In the genomic region with DNA sequence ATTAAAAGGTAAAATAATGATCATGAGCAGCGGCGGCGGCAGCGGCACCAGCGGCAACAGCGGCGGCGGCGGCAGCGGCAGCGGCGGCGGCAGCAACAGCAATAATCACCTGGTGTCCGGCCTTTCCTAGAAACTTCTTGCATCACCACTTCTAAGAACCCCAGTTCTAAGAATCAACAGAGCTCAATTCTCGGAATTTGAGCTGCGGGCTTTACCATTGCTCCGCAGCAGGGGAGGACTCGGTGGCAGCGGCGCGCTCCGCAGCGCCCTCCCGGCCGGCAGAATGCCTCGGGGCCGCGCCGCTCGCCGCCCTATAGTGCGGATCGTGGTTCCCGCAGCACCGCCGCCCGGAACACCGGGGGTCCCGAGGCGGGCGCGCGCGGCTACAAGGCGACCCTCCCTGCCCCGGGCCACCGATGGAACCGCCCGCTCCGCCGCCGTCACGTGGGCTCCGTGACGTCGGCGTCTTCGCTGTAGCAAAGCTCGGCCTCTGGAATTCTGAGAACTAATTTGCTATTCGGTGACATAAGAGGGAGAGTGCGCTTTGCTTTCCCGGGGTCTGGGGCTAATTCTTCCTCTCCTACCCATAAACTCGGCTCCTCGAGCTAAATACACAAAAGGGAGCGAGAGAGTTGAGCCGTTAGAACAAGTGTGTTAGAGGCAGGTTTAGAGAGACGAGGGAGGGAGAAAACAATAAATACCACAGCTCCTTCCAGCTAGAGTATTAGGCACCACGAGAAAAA, we compare ENCODE assay signal across 8 mouse cellular contexts. TPM values are rescaled to one million over a fixed set of nuclear protein-coding genes. Genes with fewer than 3 reads are reported as not detected.
DNase-seq lines count a peak whose midpoint lies in the region; ATAC-seq lines count a peak whose summit lies in the region.

Gm37419 (plus strand) TSS at position 17 of the 743 bp plus-strand sequence.
Bcl6 (minus strand) TSS at position 387 of the 743 bp plus-strand sequence.

- peak; percentile 82 to 87 for DNase-seq in B cell, adult 2 months
- peak; percentile 93 for DNase-seq in kidney, postnatal 14 days
- DNase-seq in naive thymus-derived CD4-positive, alpha-beta T cell, adult 2 months (ENCODE audit: low read depth), result peak; percentile 95
- peak; percentile 90 for DNase-seq in splenic B cell, adult 2 months (ENCODE audit: low read depth, low spot score)

- H3K4me1 ChIP-seq in brown adipose tissue, adult 24 weeks (ENCODE audit: control insufficient read depth, insufficient read depth, insufficient read length, low read length), result peaks cover 5% of the 10 kb centered on the region; the same call in 1 of the 2 replicates
- H3K4me1 ChIP-seq in heart, embryonic 15.5 days (replicated peaks), result peaks cover 37% of the 10 kb centered on the region
- H3K4me1 ChIP-seq in liver, embryonic 12.5 days, result peaks cover 51% of the 10 kb centered on the region

- no peaks in the 10 kb centered on the region for H3K9me3 ChIP-seq in heart, embryonic 15.5 days (replicated peaks)
- no peaks in the 10 kb centered on the region for H3K9me3 ChIP-seq in liver, embryonic 12.5 days (replicated peaks)

- no peaks in the 10 kb centered on the region for H3K27me3 ChIP-seq in heart, embryonic 15.5 days
- H3K27me3 ChIP-seq in liver, embryonic 12.5 days (replicated peaks), result peaks cover 95% of the 10 kb centered on the region
- H3K27me3 ChIP-seq in splenic B cell, adult 2 months (ENCODE audit: control insufficient read depth, insufficient read depth, low read length, poor library complexity, severe bottlenecking), result no peaks in the 10 kb centered on the region

- peak within 1 kb of the TSS; percentile 84 for H3K4me3 ChIP-seq in brown adipose tissue, adult 24 weeks (ENCODE audit: insufficient read depth, low read depth, low read length)
- H3K4me3 ChIP-seq in heart, embryonic 15.5 days, result peak within 1 kb of the TSS; percentile 75
- H3K4me3 ChIP-seq in liver, embryonic 12.5 days, result peak within 1 kb of the TSS; percentile 76

- WGBS in heart, embryonic 15.5 days, result under 1% methylated on average over 68 of the region's 68 CpGs
- WGBS in liver, embryonic 12.5 days (ENCODE audit: insufficient replicate concordance), result under 1% methylated on average over 67 of the region's 68 CpGs

- ATAC-seq in erythroid progenitor cell, adult 5-6 weeks (replicated peaks; ENCODE audit: low FRiP score, poor library complexity, severe bottlenecking), result peak; percentile 83
- ATAC-seq in heart, embryonic 15.5 days (replicated peaks; ENCODE audit: insufficient number of reproducible peaks, insufficient read depth, low FRiP score, low read depth), result peak; percentile 68
- peak; percentile 80 for ATAC-seq in liver, embryonic 12.5 days

- H3K9ac ChIP-seq in heart, embryonic 15.5 days, result peak within 1 kb of the TSS; percentile 87
- peak within 1 kb of the TSS; percentile 86 for H3K9ac ChIP-seq in liver, embryonic 12.5 days

- peak within 1 kb of the TSS; percentile 99 for H3K27ac ChIP-seq in brown adipose tissue, adult 24 weeks (replicated peaks; ENCODE audit: low read depth, low read length)
- H3K27ac ChIP-seq in heart, embryonic 15.5 days, result peak within 1 kb of the TSS; percentile 98
- H3K27ac ChIP-seq in liver, embryonic 12.5 days, result peak within 1 kb of the TSS; percentile 92

- H3K36me3 ChIP-seq in heart, embryonic 15.5 days, result no peaks in the 10 kb centered on the region
- H3K36me3 ChIP-seq in liver, embryonic 12.5 days, result no peaks in the 10 kb centered on the region
- H3K36me3 ChIP-seq in splenic B cell, adult 2 months (ENCODE audit: control insufficient read depth, insufficient read depth, low read length, poor library complexity, severe bottlenecking), result no peaks in the 10 kb centered on the region

- H3K4me2 ChIP-seq in heart, embryonic 15.5 days, result peak within 1 kb of the TSS; percentile 93
- H3K4me2 ChIP-seq in liver, embryonic 12.5 days, result peak within 1 kb of the TSS; percentile 98

RNA-seq across cellular contexts. Expression of gene Gm37419, which starts in this region (rescaled TPM):
- not detected in 2 replicates for polyA plus RNA-seq in brown adipose tissue, adult 24 weeks (2012; ENCODE audit: insufficient read depth, insufficient read length, missing spikeins)
- total RNA-seq in erythroid progenitor cell, adult 5-6 weeks (2015; ENCODE audit: low replicate concordance), result not detected in 2 replicates
- not detected in 2 replicates for total RNA-seq in erythroid progenitor cell, adult 5-6 weeks (2017; ENCODE audit: low replicate concordance)
- not detected in 2 replicates for polyA plus RNA-seq in heart, embryonic 15.5 days (2015; fragmentation: Nextera tagmentation; extraction: Ambion mirVana)
- not detected in 2 replicates for polyA plus RNA-seq in liver, embryonic 12.5 days (2016; fragmentation: Nextera tagmentation; extraction: Ambion mirVana)

RNA-seq across cellular contexts. Expression of gene Bcl6, which starts in this region (rescaled TPM):
- 20.3 and 66.4 TPM in 2 replicates for polyA plus RNA-seq in brown adipose tissue, adult 24 weeks (2012; ENCODE audit: insufficient read depth, insufficient read length, missing spikeins)
- total RNA-seq in erythroid progenitor cell, adult 5-6 weeks (2015; ENCODE audit: low replicate concordance), result 6.3 and 6.5 TPM in 2 replicates
- 2.1 and 2.2 TPM in 2 replicates for total RNA-seq in erythroid progenitor cell, adult 5-6 weeks (2017; ENCODE audit: low replicate concordance)
- 0.66 and 0.82 TPM in 2 replicates for polyA plus RNA-seq in heart, embryonic 15.5 days (2015; fragmentation: Nextera tagmentation; extraction: Ambion mirVana)
- 0.12 and 0.19 TPM in 2 replicates for polyA plus RNA-seq in liver, embryonic 12.5 days (2016; fragmentation: Nextera tagmentation; extraction: Ambion mirVana)

Comparison
In these comparisons a context has a peak if more than half of its experiments do, and no peak if none do; other contexts are left out.
1. Peak in every context shown above with its lines: DNase-seq, ATAC-seq, H3K4me3 ChIP-seq and H3K27ac ChIP-seq.
2. RNA of gene Bcl6 (polyA plus RNA-seq): 20.3 to 66.4 TPM in brown adipose tissue, adult 24 weeks; 0.66 to 0.82 TPM in heart, embryonic 15.5 days and 0.12 to 0.19 TPM in liver, embryonic 12.5 days; every median in the first group is over 10 times any median in the second.
3. Peak in ATAC-seq, H3K4me3 ChIP-seq, H3K27ac ChIP-seq, H3K9ac ChIP-seq and H3K4me2 ChIP-seq in heart, embryonic 15.5 days; RNA of the genes that start here not detected or under 1 TPM.
4. Peak in ATAC-seq, H3K4me3 ChIP-seq, H3K27ac ChIP-seq, H3K9ac ChIP-seq and H3K4me2 ChIP-seq in liver, embryonic 12.5 days; RNA of the genes that start here not detected or under 1 TPM.